In genomic region chr9:115205491-115205890, GRCm38 (mm10) we compare ENCODE assay signal across 8 mouse cellular contexts.
DNase-seq lines count a peak whose midpoint lies in the region; ATAC-seq and TF ChIP-seq lines count a peak whose summit lies in the region.

No protein-coding gene starts in this region.

- 5% methylated on average over 6 of the region's 6 CpGs for WGBS in lung, postnatal 0 days
- 16% methylated on average over 6 of the region's 6 CpGs for WGBS in forebrain, embryonic 16.5 days

- no peaks in the 10 kb centered on the region for H3K27me3 ChIP-seq in lung, postnatal 0 days (replicated peaks; ENCODE audit: insufficient read depth, low read length)
- H3K27me3 ChIP-seq in forebrain, embryonic 16.5 days (replicated peaks; ENCODE audit: control insufficient read depth, insufficient read depth, low read length) = no peaks in the 10 kb centered on the region

- H3K9me3 ChIP-seq in lung, postnatal 0 days (ENCODE audit: low read length) = no peaks in the 10 kb centered on the region
- no peaks in the 10 kb centered on the region for H3K9me3 ChIP-seq in forebrain, embryonic 16.5 days (ENCODE audit: control insufficient read depth, low read length)

- H3K27ac ChIP-seq in lung, postnatal 0 days (ENCODE audit: low read length) = no peak overlapping the region
- no peak overlapping the region for H3K27ac ChIP-seq in forebrain, embryonic 16.5 days (ENCODE audit: low read length)

- H3K9ac ChIP-seq in lung, postnatal 0 days (replicated peaks; ENCODE audit: low read depth) = no peak overlapping the region
- no peak overlapping the region for H3K9ac ChIP-seq in forebrain, embryonic 16.5 days (replicated peaks; ENCODE audit: low read depth, low read length)

- no peak overlapping the region for H3K4me3 ChIP-seq in lung, postnatal 0 days (ENCODE audit: low read depth, low read length)
- H3K4me3 ChIP-seq in forebrain, embryonic 16.5 days (replicated peaks; ENCODE audit: low read length) = no peak overlapping the region

- DNase-seq in urinary bladder, postnatal 14 days (ENCODE audit: low spot score) = peak; percentile 53
- DNase-seq in urinary bladder, postnatal 4 days (ENCODE audit: low spot score in 2 of 2) = no peak
- peak; percentile 67 for DNase-seq in lung, postnatal 0 days (ENCODE audit: low spot score)
- DNase-seq in thymus, postnatal 4 days = peak; percentile 71
- no peak for DNase-seq in layer of hippocampus, postnatal 25 days (ENCODE audit: extremely low spot score in 1 of 2, low spot score in 1 of 2)
- no peak for DNase-seq in layer of hippocampus, postnatal 14 days (ENCODE audit: low spot score in 2 of 2)

- 0 out of 2 replicates have a peak, but pooled peaks have one; percentile 42 for ATAC-seq in erythroblast, adult 5-6 weeks (replicated peaks; ENCODE audit: low FRiP score, poor library complexity, severe bottlenecking)
- peak; percentile 75 for ATAC-seq in lung, postnatal 0 days
- ATAC-seq in forebrain, embryonic 16.5 days = no peak

- H3K4me1 ChIP-seq in lung, postnatal 0 days (ENCODE audit: insufficient read depth, low read depth, low read length) = no peaks in the 10 kb centered on the region
- H3K4me1 ChIP-seq in forebrain, embryonic 16.5 days (replicated peaks; ENCODE audit: control insufficient read depth, insufficient read depth, low read length) = peaks cover 8% of the 10 kb centered on the region

- TF ChIP-seq EP300 in lung, postnatal 0 days (IDR thresholded peaks at IDR 0.05) = no peak

- H3K36me3 ChIP-seq in lung, postnatal 0 days (ENCODE audit: insufficient read depth, low read length) = no peaks in the 10 kb centered on the region
- H3K36me3 ChIP-seq in forebrain, embryonic 16.5 days (ENCODE audit: control insufficient read depth, insufficient read depth) = no peaks in the 10 kb centered on the region

- H3K4me2 ChIP-seq in lung, postnatal 0 days (replicated peaks; ENCODE audit: low read depth, low read length) = no peak overlapping the region
- H3K4me2 ChIP-seq in forebrain, embryonic 16.5 days (ENCODE audit: low read length) = no peak overlapping the region

- TF ChIP-seq CTCF in lung, postnatal 0 days (IDR thresholded peaks at IDR 0.05) = no peak

Comparison
In these comparisons a context has a peak if more than half of its experiments do, and no peak if none do; other contexts are left out.
1. DNase-seq: peak in urinary bladder, postnatal 14 days (single experiment), lung, postnatal 0 days (single experiment) and thymus, postnatal 4 days (single experiment); none in urinary bladder, postnatal 4 days (0 of 2), layer of hippocampus, postnatal 25 days (0 of 2) and layer of hippocampus, postnatal 14 days (0 of 2).